Mouse (Mus musculus): Measurements from ENCODE around the gene Znrf2. TPM values are rescaled to one million over a fixed set of nuclear protein-coding genes. Genes with fewer than 3 reads are reported as not detected.

The Znrf2 gene
- polyA plus RNA-seq, 1 experiment = 10.8 TPM

GRCm38 (mm10) chr6:54860180-54860579 is 43.5 kb downstream of the Znrf2 start:
- H3K4me3 ChIP-seq (ENCODE audit: extremely low read depth, insufficient read depth, insufficient read length) = no peak overlapping the region
- no peak overlapping the region for H3K27ac ChIP-seq (ENCODE audit: insufficient read depth, low read length)
- DNase-seq (ENCODE audit: low read depth in 1 of 2, low spot score in 2 of 2) = no peak
- 0 out of 2 replicates have a peak, but pooled peaks cover 2% of the 10 kb centered on the region for H3K36me3 ChIP-seq (ENCODE audit: control insufficient read depth, insufficient read depth, low read length)
- no peak for TF ChIP-seq CTCF (IDR thresholded peaks at IDR 0.05; ENCODE audit: extremely low read depth, insufficient read depth, insufficient read length, insufficient replicate concordance)
- TF ChIP-seq POLR2A (IDR thresholded peaks at IDR 0.05; ENCODE audit: low read depth, low read length) = no peak
- H3K27me3 ChIP-seq (ENCODE audit: control insufficient read depth, insufficient read depth, low read length) = no peaks in the 10 kb centered on the region
- peaks cover 13% of the 10 kb centered on the region; the same call in 1 of the 2 replicates for H3K4me1 ChIP-seq (ENCODE audit: control insufficient read depth, insufficient read depth, insufficient read length)

- Histone ChIP-seq H3K36me3 (ENCODE audit: control insufficient read depth, insufficient read depth, low read length) (0 out of 2 replicates have a peak, but pooled peaks cover 2% of the 10 kb centered on the region), H3K27me3 (ENCODE audit: control insufficient read depth, insufficient read depth, low read length) (no peaks in the 10 kb centered on the region), H3K27ac (ENCODE audit: insufficient read depth, low read length) (peak overlapping the region; percentile 62; the same call in 1 of the 2 replicates), H3K4me1 (ENCODE audit: control insufficient read depth, insufficient read depth, insufficient read length) (no peaks in the 10 kb centered on the region; the same call in 1 of the 2 replicates), H3K4me3 (ENCODE audit: extremely low read depth, insufficient read depth, insufficient read length) (no peak overlapping the region)
- WGBS = 74% methylated on average over 5 of the region's 5 CpGs
- DNase-seq (ENCODE audit: low read depth in 1 of 2, low spot score in 2 of 2) = no peak
- TF ChIP-seq POLR2A (IDR thresholded peaks at IDR 0.05; ENCODE audit: low read depth, low read length) (no peak), CTCF (IDR thresholded peaks at IDR 0.05; ENCODE audit: extremely low read depth, insufficient read depth, insufficient read length, insufficient replicate concordance) (no peak)
Measured at GRCm38 (mm10) chr6:54866731-54867410, 50.2 kb downstream of the Znrf2 start.

GRCm38 (mm10) chr6:54867411-54867745 is 50.7 kb downstream of the Znrf2 start:
- no peak for DNase-seq (ENCODE audit: low read depth in 1 of 2, low spot score in 2 of 2)
- Histone ChIP-seq H3K27me3 (ENCODE audit: control insufficient read depth, insufficient read depth, low read length) (no peaks in the 10 kb centered on the region), H3K4me3 (ENCODE audit: extremely low read depth, insufficient read depth, insufficient read length) (no peak overlapping the region), H3K27ac (ENCODE audit: insufficient read depth, low read length) (peak overlapping the region; percentile 62; the same call in 1 of the 2 replicates), H3K4me1 (ENCODE audit: control insufficient read depth, insufficient read depth, insufficient read length) (no peaks in the 10 kb centered on the region; the same call in 1 of the 2 replicates), H3K36me3 (ENCODE audit: control insufficient read depth, insufficient read depth, low read length) (0 out of 2 replicates have a peak, but pooled peaks cover 2% of the 10 kb centered on the region)
- TF ChIP-seq CTCF (IDR thresholded peaks at IDR 0.05; ENCODE audit: extremely low read depth, insufficient read depth, insufficient read length, insufficient replicate concordance) = no peak
- no peak for TF ChIP-seq POLR2A (IDR thresholded peaks at IDR 0.05; ENCODE audit: low read depth, low read length)
- 26% methylated on average over 4 of the region's 4 CpGs for WGBS

- Histone ChIP-seq H3K4me3 (ENCODE audit: extremely low read depth, insufficient read depth, insufficient read length) (no peak overlapping the region), H3K4me1 (ENCODE audit: control insufficient read depth, insufficient read depth, insufficient read length) (no peaks in the 10 kb centered on the region), H3K27ac (ENCODE audit: insufficient read depth, low read length) (no peak overlapping the region), H3K36me3 (ENCODE audit: control insufficient read depth, insufficient read depth, low read length) (no peaks in the 10 kb centered on the region), H3K27me3 (ENCODE audit: control insufficient read depth, insufficient read depth, low read length) (no peaks in the 10 kb centered on the region)
- 94% methylated on average over 5 of the region's 5 CpGs for WGBS
- DNase-seq (ENCODE audit: low read depth in 1 of 2, low spot score in 2 of 2) = no peak
- TF ChIP-seq POLR2A (IDR thresholded peaks at IDR 0.05; ENCODE audit: low read depth, low read length) (no peak), CTCF (IDR thresholded peaks at IDR 0.05; ENCODE audit: extremely low read depth, insufficient read depth, insufficient read length, insufficient replicate concordance) (no peak)
Measured at GRCm38 (mm10) chr6:54873029-54873428, 56.3 kb downstream of the Znrf2 start.

GRCm38 (mm10) chr6:54876782-54877181 is 60.1 kb downstream of the Znrf2 start:
- Histone ChIP-seq H3K36me3 (ENCODE audit: control insufficient read depth, insufficient read depth, low read length) (peaks cover 7% of the 10 kb centered on the region), H3K4me1 (ENCODE audit: control insufficient read depth, insufficient read depth, insufficient read length) (no peaks in the 10 kb centered on the region)
- DNase-seq (ENCODE audit: low read depth in 1 of 2, low spot score in 2 of 2) = no peak

GRCm38 (mm10) chr6:54877651-54878050 is 60.9 kb downstream of the Znrf2 start:
- H3K27ac ChIP-seq (ENCODE audit: insufficient read depth, low read length) = no peak overlapping the region
- H3K4me3 ChIP-seq (ENCODE audit: extremely low read depth, insufficient read depth, insufficient read length) = no peak overlapping the region
- 86% methylated on average over 3 of the region's 3 CpGs for WGBS
- TF ChIP-seq POLR2A (IDR thresholded peaks at IDR 0.05; ENCODE audit: low read depth, low read length) = no peak
- TF ChIP-seq CTCF (IDR thresholded peaks at IDR 0.05; ENCODE audit: extremely low read depth, insufficient read depth, insufficient read length, insufficient replicate concordance) = no peak
- no peaks in the 10 kb centered on the region for H3K27me3 ChIP-seq (ENCODE audit: control insufficient read depth, insufficient read depth, low read length)
- DNase-seq (ENCODE audit: low read depth in 1 of 2, low spot score in 2 of 2) = no peak
- H3K4me1 ChIP-seq (ENCODE audit: control insufficient read depth, insufficient read depth, insufficient read length) = no peaks in the 10 kb centered on the region
- H3K36me3 ChIP-seq (ENCODE audit: control insufficient read depth, insufficient read depth, low read length) = peaks cover 7% of the 10 kb centered on the region

More at GRCm38 (mm10) chr6:54876782-54877181, 60.1 kb downstream of the Znrf2 start:
- 81% methylated on average over 5 of the region's 5 CpGs for WGBS
- Histone ChIP-seq H3K27me3 (ENCODE audit: control insufficient read depth, insufficient read depth, low read length) (no peaks in the 10 kb centered on the region), H3K27ac (ENCODE audit: insufficient read depth, low read length) (no peak overlapping the region), H3K4me3 (ENCODE audit: extremely low read depth, insufficient read depth, insufficient read length) (no peak overlapping the region)
- TF ChIP-seq CTCF (IDR thresholded peaks at IDR 0.05; ENCODE audit: extremely low read depth, insufficient read depth, insufficient read length, insufficient replicate concordance) (no peak), POLR2A (IDR thresholded peaks at IDR 0.05; ENCODE audit: low read depth, low read length) (no peak)

GRCm38 (mm10) chr6:54878546-54878945 is 61.8 kb downstream of the Znrf2 start:
- Histone ChIP-seq H3K27ac (ENCODE audit: insufficient read depth, low read length) (no peak overlapping the region), H3K27me3 (ENCODE audit: control insufficient read depth, insufficient read depth, low read length) (no peaks in the 10 kb centered on the region), H3K4me1 (ENCODE audit: control insufficient read depth, insufficient read depth, insufficient read length) (no peaks in the 10 kb centered on the region), H3K36me3 (ENCODE audit: control insufficient read depth, insufficient read depth, low read length) (peaks cover 7% of the 10 kb centered on the region), H3K4me3 (ENCODE audit: extremely low read depth, insufficient read depth, insufficient read length) (no peak overlapping the region)
- DNase-seq (ENCODE audit: low read depth in 1 of 2, low spot score in 2 of 2) = no peak
- TF ChIP-seq POLR2A (IDR thresholded peaks at IDR 0.05; ENCODE audit: low read depth, low read length) = no peak
- TF ChIP-seq CTCF (IDR thresholded peaks at IDR 0.05; ENCODE audit: extremely low read depth, insufficient read depth, insufficient read length, insufficient replicate concordance) = no peak

Measured in spleen, adult 2 months (tissue).